Mouse (Mus musculus) limb, embryonic 10.5 days (tissue): ENCODE measurements at regions not wholly inside any gene's neighbourhood (a gene's known extent, or its start where the extent isn't known, plus 50 kb on each side); places are given as distances from the start of the nearest gene placed in this dataset.

Experiments used
- DNase-seq: peaks from one replicate; pipeline ENCODE4 v3.0.0-alpha.2; 2017; ENCODE audit warnings: low spot score
- H3K27ac ChIP-seq: fragments of 300-500 bp; sonication (generic); 2 replicates; pipeline ENCODE4 v1.5.1; 2016; ENCODE audit warnings: mild to moderate bottlenecking
- H3K27me3 ChIP-seq: fragments of 300-500 bp; sonication (generic); 2 replicates; pipeline ENCODE4 v1.6.1; 2016; ENCODE audit warnings: low read depth, mild to moderate bottlenecking; ENCODE audit not compliant: poor library complexity, severe bottlenecking
- H3K36me3 ChIP-seq: fragments of 300-500 bp; sonication (generic); 2 replicates; pipeline ENCODE4 v1.6.1; 2016; ENCODE audit warnings: mild to moderate bottlenecking, moderate library complexity
- H3K4me1 ChIP-seq: fragments of 300-500 bp; sonication (generic); 2 replicates; pipeline ENCODE4 v1.6.1; 2016
- H3K4me3 ChIP-seq: fragments of 300-500 bp; sonication (generic); 2 replicates; pipeline ENCODE4 v1.5.1; 2016; ENCODE audit warnings: mild to moderate bottlenecking, moderate library complexity
- H3K9me3 ChIP-seq: fragments of 300-500 bp; sonication (generic); replicated peaks from 2 replicates; pipeline ENCODE4 v1.6.1; 2016; ENCODE audit warnings: mild to moderate bottlenecking
- WGBS: fragments of 180-500 bp; shearing (Covaris S2); methylation state at CpG from one replicate; pipeline ENCODE4 v1.1.7; 2016; 5-methylcytosine and 5-hydroxymethylcytosine counted together

DNA sequence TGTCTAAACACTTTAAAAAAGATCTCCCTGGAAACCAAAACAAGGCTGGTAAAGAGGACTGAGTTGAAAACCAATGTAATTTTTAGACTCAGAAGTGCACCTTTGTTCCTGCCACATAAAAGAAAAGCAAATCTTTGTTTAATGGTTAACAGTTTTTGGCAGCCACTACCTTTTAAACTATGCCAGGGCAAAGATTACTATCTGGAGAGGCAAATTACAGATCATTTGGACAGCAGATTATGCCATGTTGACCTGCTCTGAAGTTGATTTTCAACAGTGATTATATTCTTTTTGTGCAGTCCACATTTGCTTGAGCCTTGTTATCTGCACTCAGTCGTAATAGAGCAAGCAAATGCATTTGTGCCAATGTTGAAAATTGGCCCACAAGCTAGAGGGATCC, 76.4 kb upstream of the Mid1 start:
- no peak overlapping the region for H3K4me3 ChIP-seq
- H3K36me3 ChIP-seq = no peaks in the 10 kb centered on the region
- 87% methylated on average over 1 of the region's 1 CpGs for WGBS
- H3K27ac ChIP-seq = no peak overlapping the region
- no peaks in the 10 kb centered on the region for H3K9me3 ChIP-seq
- no peak for DNase-seq
- H3K27me3 ChIP-seq = peaks cover 72% of the 10 kb centered on the region
- no peaks in the 10 kb centered on the region for H3K4me1 ChIP-seq
